Mouse (Mus musculus): Measurements from ENCODE around the gene Ddx17. TPM values are rescaled to one million over a fixed set of nuclear protein-coding genes. Genes with fewer than 3 reads are reported as not detected.

Gene Ddx17
- polyA plus RNA-seq (2017; shearing (Covaris generic)): 23.9 TPM

DNA sequence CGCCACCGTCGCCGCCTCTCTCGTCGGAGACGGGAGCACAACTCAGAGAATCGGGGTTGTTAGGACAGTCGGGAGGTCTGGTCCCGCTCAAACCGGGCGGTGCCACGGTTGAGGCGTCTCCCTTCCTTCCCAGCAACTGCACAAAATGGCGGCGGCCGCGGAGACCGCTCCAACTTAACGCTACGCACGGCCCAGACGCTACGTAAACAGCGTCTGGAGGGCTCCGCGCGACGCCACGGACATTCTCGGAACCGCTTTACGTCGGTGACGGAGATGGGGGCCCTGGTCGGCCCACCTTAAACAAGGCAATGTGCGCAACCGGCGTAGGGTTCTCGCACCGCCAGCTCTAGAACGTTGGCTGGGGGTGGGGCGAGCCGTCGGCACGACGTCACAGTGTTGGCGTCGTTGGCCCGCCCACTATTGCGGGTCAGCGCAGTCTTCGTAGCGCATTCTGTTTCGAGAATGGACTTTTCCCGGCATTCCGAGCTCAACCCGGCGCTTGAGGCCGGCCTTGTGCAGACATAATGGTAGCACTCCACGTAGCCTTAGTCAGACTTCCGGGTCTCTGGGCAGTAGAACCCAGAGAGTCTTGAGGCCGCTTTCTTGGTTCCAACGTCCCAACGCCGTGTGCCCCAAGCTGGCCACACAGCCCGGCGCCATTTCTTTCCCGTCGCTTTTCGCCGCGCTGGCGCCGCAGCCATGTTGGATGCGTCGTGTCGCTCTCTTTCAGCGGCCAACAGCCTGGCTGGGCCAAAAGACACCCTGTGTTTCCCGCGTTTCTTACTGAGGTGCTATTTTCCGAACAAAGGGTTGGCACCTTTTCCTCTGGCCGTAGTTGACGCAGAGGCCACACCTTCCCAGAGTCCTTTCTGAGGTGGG, at the start of gene Ddx17:
Ddx17 (minus strand) TSS at position 332 of the 879 bp plus-strand sequence.

DNA sequence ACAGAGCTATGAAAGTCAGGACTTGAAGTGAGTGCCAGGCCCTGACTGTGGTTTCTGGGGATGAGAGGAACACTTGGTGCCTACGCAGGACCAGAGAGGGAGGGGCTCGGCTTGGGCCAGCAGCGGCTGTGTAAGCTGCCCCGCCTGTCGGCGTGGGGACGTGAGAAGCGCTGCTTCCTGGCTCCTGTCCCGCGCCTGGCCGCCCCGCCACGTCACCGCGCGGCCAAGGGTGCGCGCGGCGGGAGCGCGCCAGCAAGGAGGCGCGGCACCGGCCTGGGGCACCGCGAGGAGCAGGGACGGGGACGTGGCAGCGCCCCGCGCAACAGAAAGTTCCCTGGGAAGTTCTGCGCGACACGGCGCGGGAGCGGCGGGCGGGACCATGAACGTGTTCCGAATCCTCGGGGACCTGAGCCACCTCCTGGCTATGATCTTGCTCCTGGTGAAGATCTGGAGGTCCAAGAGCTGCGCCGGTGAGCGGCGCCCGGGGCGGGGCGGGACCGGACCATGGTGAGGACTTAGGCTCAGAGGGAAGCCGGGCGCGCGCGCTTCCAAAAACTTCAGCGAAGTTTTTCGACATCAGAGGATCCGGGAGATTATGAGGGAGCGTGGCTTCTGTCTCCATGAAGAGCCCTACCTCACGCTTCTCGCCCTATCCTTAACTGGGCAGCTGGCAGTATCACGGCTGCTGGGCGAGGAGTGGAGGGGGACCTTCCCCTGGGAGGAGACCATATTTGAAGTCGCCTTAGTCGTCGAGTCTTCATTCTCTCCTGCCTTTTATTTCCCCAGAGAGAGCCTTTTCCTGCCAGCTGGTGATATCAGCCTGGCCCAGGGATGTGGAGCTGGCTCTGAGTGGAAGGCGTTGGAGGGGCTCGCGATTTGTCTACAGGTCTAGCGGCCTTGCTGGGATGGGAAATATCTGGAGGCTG, 30.1 kb downstream of the Ddx17 start, which contains the start of gene Kdelr3:
Kdelr3 (plus strand) TSS at position 241 of the 926 bp plus-strand sequence.

DNA sequence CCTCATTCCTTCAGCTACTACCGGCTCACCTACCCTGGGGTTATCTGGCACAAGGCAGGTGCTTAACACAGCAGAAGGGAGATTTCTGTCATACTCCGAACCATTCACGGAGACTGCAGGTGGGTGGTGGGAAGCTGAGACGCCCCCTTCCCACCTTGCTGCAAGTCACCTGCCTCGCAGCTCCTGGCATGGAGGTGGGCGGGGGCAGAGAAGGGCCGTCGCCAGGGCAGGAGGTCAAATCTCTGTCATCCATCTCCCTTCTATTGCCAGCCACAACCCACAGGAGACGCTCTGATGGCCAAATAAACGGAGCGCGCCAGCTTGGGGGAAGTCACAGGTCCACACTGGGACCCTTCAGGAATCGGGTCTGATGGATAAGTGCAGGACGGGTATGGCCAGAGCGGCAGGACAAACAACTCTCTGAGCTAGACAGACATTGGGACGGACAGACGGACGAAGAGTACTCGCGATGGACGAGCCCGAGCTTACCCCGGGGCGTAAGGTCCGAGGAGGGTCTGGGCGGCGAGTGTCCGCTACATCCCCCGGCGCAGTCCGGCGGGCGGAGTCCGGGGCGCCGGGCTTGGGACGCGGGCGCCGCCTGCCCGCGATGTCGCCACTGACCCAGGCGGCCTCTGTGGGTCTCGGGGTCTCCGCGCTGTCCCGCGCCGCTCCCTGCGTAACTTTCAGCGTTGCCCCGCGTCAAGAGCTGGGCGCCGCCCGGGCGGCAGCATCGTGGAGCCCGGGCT, 41.7 kb downstream of the Ddx17 start, which contains the start of gene Kcnj4:
Kcnj4 (minus strand) TSS at position 535 of the 746 bp plus-strand sequence.

Other genes with a start within 250 kb of the Ddx17 start
- gene Pla2g6, start 218.4 kb downstream of the Ddx17 start, polyA plus RNA-seq (2017; shearing (Covaris generic)): 19.7 TPM
- gene Maff, start 200.1 kb downstream of the Ddx17 start, polyA plus RNA-seq (2017; shearing (Covaris generic)): 0.96 TPM
- gene Tmem184b, start 143.2 kb downstream of the Ddx17 start, polyA plus RNA-seq (2017; shearing (Covaris generic)): 36.9 TPM
- 6.4 TPM for gene Csnk1e, start 91.2 kb downstream of the Ddx17 start, polyA plus RNA-seq (2017; shearing (Covaris generic))
- not detected for gene Kcnj4, start 41.5 kb downstream of the Ddx17 start, polyA plus RNA-seq (2017; shearing (Covaris generic))
- gene Kdelr3, start 30.3 kb downstream of the Ddx17 start, polyA plus RNA-seq (2017; shearing (Covaris generic)): 0.48 TPM
- not detected for gene Dmc1, start 58.4 kb upstream of the Ddx17 start, polyA plus RNA-seq (2017; shearing (Covaris generic))
- 0.79 TPM for gene Fam227a, start 112.2 kb upstream of the Ddx17 start, polyA plus RNA-seq (2017; shearing (Covaris generic))
- 18.3 TPM for gene Cby1, start 112.5 kb upstream of the Ddx17 start, polyA plus RNA-seq (2017; shearing (Covaris generic))
- 223 TPM for gene Tomm22, start 124.1 kb upstream of the Ddx17 start, polyA plus RNA-seq (2017; shearing (Covaris generic))
- 4.2 TPM for gene Josd1, start 141.2 kb upstream of the Ddx17 start, polyA plus RNA-seq (2017; shearing (Covaris generic))
- 77.5 TPM for gene Gtpbp1, start 144.1 kb upstream of the Ddx17 start, polyA plus RNA-seq (2017; shearing (Covaris generic))
- 11.0 TPM for gene Sun2, start 195.8 kb upstream of the Ddx17 start, polyA plus RNA-seq (2017; shearing (Covaris generic))
- 13.6 TPM for gene Dnal4, start 231.1 kb upstream of the Ddx17 start, polyA plus RNA-seq (2017; shearing (Covaris generic))